ENCODE assay signal across 8 mouse cellular contexts in the genomic region with DNA sequence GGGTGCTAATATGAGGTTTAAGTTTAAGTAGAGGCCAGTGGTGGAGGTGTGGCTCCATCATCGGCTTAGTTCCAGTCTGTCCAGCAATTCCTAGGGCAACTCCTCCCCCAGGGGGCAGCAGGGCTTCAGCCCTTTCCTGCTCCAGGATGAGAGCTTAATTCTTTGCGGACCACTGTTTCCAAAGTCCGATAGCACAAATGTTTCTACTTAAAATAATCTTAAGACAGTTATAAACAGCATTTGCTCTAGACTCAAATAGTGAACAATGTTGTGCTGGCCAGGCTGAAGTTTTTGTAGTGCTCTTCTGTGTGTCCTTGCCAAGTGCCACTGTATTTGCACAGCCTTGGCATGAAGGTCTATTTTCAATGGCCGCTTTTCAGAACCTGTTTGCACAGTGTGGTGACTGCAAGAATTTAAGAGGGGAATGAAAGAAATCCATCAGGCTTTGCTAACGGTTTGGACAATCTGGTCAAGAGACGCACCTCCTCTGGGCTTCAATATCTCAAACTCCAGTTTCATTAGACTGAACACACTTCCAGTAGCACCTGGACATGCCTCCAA. TPM values are rescaled to one million over a fixed set of nuclear protein-coding genes. Genes with fewer than 3 reads are reported as not detected.
DNase-seq lines count a peak whose midpoint lies in the region; ATAC-seq and TF ChIP-seq lines count a peak whose summit lies in the region.

No protein-coding gene starts in this region.

- H3K9ac ChIP-seq in kidney, embryonic 15.5 days: no peak overlapping the region
- H3K9ac ChIP-seq in forebrain, embryonic 12.5 days: 0 out of 2 replicates have a peak overlapping the region, but pooled peaks have one; percentile 80
- no peak overlapping the region for H3K9ac ChIP-seq in intestine, postnatal 0 days (ENCODE audit: low read depth, low read length)
- peak overlapping the region; percentile 69; the same call in 1 of the 2 replicates for H3K9ac ChIP-seq in midbrain, embryonic 14.5 days (replicated peaks; ENCODE audit: low read length)

- peaks cover 10% of the 10 kb centered on the region for H3K36me3 ChIP-seq in kidney, embryonic 15.5 days
- H3K36me3 ChIP-seq in forebrain, embryonic 12.5 days (replicated peaks): peaks cover 9% of the 10 kb centered on the region
- 0 out of 2 replicates have a peak, but pooled peaks cover 4% of the 10 kb centered on the region for H3K36me3 ChIP-seq in intestine, postnatal 0 days (ENCODE audit: control insufficient read depth, insufficient read depth)
- H3K36me3 ChIP-seq in midbrain, embryonic 14.5 days (ENCODE audit: control insufficient read depth, insufficient read depth, low read length): peaks cover 4% of the 10 kb centered on the region; the same call in 1 of the 2 replicates

- peaks cover 14% of the 10 kb centered on the region; the same call in 1 of the 2 replicates for H3K27me3 ChIP-seq in kidney, embryonic 15.5 days
- peaks cover 16% of the 10 kb centered on the region for H3K27me3 ChIP-seq in forebrain, embryonic 12.5 days
- 0 out of 2 replicates have a peak, but pooled peaks cover 5% of the 10 kb centered on the region for H3K27me3 ChIP-seq in intestine, postnatal 0 days (replicated peaks; ENCODE audit: control insufficient read depth, insufficient read depth, low read length)
- H3K27me3 ChIP-seq in midbrain, embryonic 14.5 days (ENCODE audit: control insufficient read depth, insufficient read depth, low read length): 0 out of 2 replicates have a peak, but pooled peaks cover 6% of the 10 kb centered on the region

- H3K27ac ChIP-seq in kidney, embryonic 15.5 days: no peak overlapping the region
- H3K27ac ChIP-seq in forebrain, embryonic 12.5 days: no peak overlapping the region
- H3K27ac ChIP-seq in intestine, postnatal 0 days (ENCODE audit: low read depth, low read length): no peak overlapping the region
- no peak overlapping the region for H3K27ac ChIP-seq in midbrain, embryonic 14.5 days (replicated peaks; ENCODE audit: low read depth, low read length)

- ATAC-seq in kidney, embryonic 15.5 days (replicated peaks; ENCODE audit: low FRiP score): 0 out of 2 replicates have a peak, but pooled peaks have one; percentile 0
- 0 out of 2 replicates have a peak, but pooled peaks have one; percentile 0 for ATAC-seq in forebrain, embryonic 12.5 days (ENCODE audit: low FRiP score)
- ATAC-seq in intestine, postnatal 0 days: no peak
- no peak for ATAC-seq in midbrain, embryonic 14.5 days (ENCODE audit: low FRiP score, low TSS enrichment)

- peaks cover 18% of the 10 kb centered on the region for H3K4me1 ChIP-seq in kidney, embryonic 15.5 days
- H3K4me1 ChIP-seq in forebrain, embryonic 12.5 days: peaks cover 2% of the 10 kb centered on the region; the same call in 1 of the 2 replicates
- H3K4me1 ChIP-seq in intestine, postnatal 0 days (replicated peaks; ENCODE audit: control insufficient read depth, insufficient read depth, low read length): no peaks in the 10 kb centered on the region
- no peaks in the 10 kb centered on the region for H3K4me1 ChIP-seq in midbrain, embryonic 14.5 days (ENCODE audit: control insufficient read depth, insufficient read depth, low read length)

- WGBS in kidney, embryonic 15.5 days: 32% methylated on average over 6 of the region's 6 CpGs
- WGBS in forebrain, embryonic 12.5 days: 44% methylated on average over 6 of the region's 6 CpGs
- WGBS in intestine, postnatal 0 days: 34% methylated on average over 6 of the region's 6 CpGs
- 29% methylated on average over 6 of the region's 6 CpGs for WGBS in midbrain, embryonic 14.5 days

- peak overlapping the region; percentile 76 for H3K4me3 ChIP-seq in kidney, embryonic 15.5 days (replicated peaks)
- H3K4me3 ChIP-seq in forebrain, embryonic 12.5 days (replicated peaks): peak overlapping the region; percentile 68
- H3K4me3 ChIP-seq in intestine, postnatal 0 days (ENCODE audit: low read depth, low read length): no peak overlapping the region
- H3K4me3 ChIP-seq in midbrain, embryonic 14.5 days (replicated peaks; ENCODE audit: low read depth, low read length): peak overlapping the region; percentile 64

- intact Hi-C loops in gastrocnemius, postnatal 14 days (cut with DNase I; ENCODE audit: low total_unique reads): loop anchor here (10.0 kb wide), 1 partner anchor 329 kb away; no protein-coding TSS in a partner anchor
- intact Hi-C loops in left cerebral cortex, postnatal 10 days (cut with DNase I): loop anchor here (10.0 kb wide), 1 partner anchor 489 kb away; the partner anchor contains the start of gene Fam189a1

- no peak for DNase-seq in kidney, postnatal 25 days
- no peak for DNase-seq in midbrain, embryonic 14.5 days
- DNase-seq in gastrocnemius, postnatal 14 days: no peak
- no peak for DNase-seq in left cerebral cortex, postnatal 10 days (ENCODE audit: extremely low spot score in 1 of 2, low spot score in 2 of 2)
- no peak for DNase-seq in layer of hippocampus, postnatal 10 days (ENCODE audit: low spot score in 2 of 2)

- TF ChIP-seq CTCF in intestine, postnatal 0 days (IDR thresholded peaks at IDR 0.05; ENCODE audit: low read depth): peak; percentile 29

- peak overlapping the region; percentile 90 for H3K4me2 ChIP-seq in kidney, embryonic 15.5 days
- H3K4me2 ChIP-seq in forebrain, embryonic 12.5 days: peak overlapping the region; percentile 65
- peak overlapping the region; percentile 92 for H3K4me2 ChIP-seq in intestine, postnatal 0 days (replicated peaks; ENCODE audit: low read depth)
- peak overlapping the region; percentile 72 for H3K4me2 ChIP-seq in midbrain, embryonic 14.5 days (ENCODE audit: low read length)

- no peaks in the 10 kb centered on the region for H3K9me3 ChIP-seq in kidney, embryonic 15.5 days (replicated peaks)
- no peaks in the 10 kb centered on the region for H3K9me3 ChIP-seq in forebrain, embryonic 12.5 days
- H3K9me3 ChIP-seq in intestine, postnatal 0 days (ENCODE audit: control insufficient read depth): no peaks in the 10 kb centered on the region
- no peaks in the 10 kb centered on the region for H3K9me3 ChIP-seq in midbrain, embryonic 14.5 days (ENCODE audit: control insufficient read depth, low read length)

RNA-seq across cellular contexts. Expression of gene Tarsl2, which starts 0.8 kb away (rescaled TPM):
- polyA plus RNA-seq in kidney, embryonic 15.5 days (2015; fragmentation: Nextera tagmentation; extraction: Ambion mirVana): 10.3 and 11.1 TPM in 2 replicates
- 14.4 TPM in 2 replicates for polyA plus RNA-seq in forebrain, embryonic 12.5 days (2016; fragmentation: Nextera tagmentation; extraction: Ambion mirVana)
- 3.8 TPM in 2 replicates for polyA plus RNA-seq in intestine, postnatal 0 days (2015; fragmentation: Nextera tagmentation; extraction: Ambion mirVana)
- polyA plus RNA-seq in midbrain, embryonic 14.5 days (2014; fragmentation: Nextera tagmentation; extraction: Ambion mirVana): 12.4 and 17.6 TPM in 2 replicates
- 10 to 100 TPM; 39.0 to 41.0 TPM for total RNA-seq in gastrocnemius, postnatal 14 days (2021)
- 10 to 100 TPM; 52.7 to 53.6 TPM for total RNA-seq in left cerebral cortex, postnatal 10 days (2021)
- 10 to 100 TPM; 40.7 to 40.8 TPM for total RNA-seq in layer of hippocampus, postnatal 10 days (2021)

RNA-seq across cellular contexts. Expression of gene Tm2d3, which starts 47.0 kb away (rescaled TPM):
- polyA plus RNA-seq in kidney, embryonic 15.5 days (2015; fragmentation: Nextera tagmentation; extraction: Ambion mirVana): 88.1 and 89.8 TPM in 2 replicates
- 58.8 and 60.9 TPM in 2 replicates for polyA plus RNA-seq in forebrain, embryonic 12.5 days (2016; fragmentation: Nextera tagmentation; extraction: Ambion mirVana)
- 55.2 and 62.4 TPM in 2 replicates for polyA plus RNA-seq in intestine, postnatal 0 days (2015; fragmentation: Nextera tagmentation; extraction: Ambion mirVana)
- polyA plus RNA-seq in midbrain, embryonic 14.5 days (2014; fragmentation: Nextera tagmentation; extraction: Ambion mirVana): 85.2 and 90.8 TPM in 2 replicates
- 10 to 100 TPM; 11.5 to 14.5 TPM for total RNA-seq in gastrocnemius, postnatal 14 days (2021)
- 10 to 100 TPM; 29.6 to 33.9 TPM for total RNA-seq in left cerebral cortex, postnatal 10 days (2021)
- total RNA-seq in layer of hippocampus, postnatal 10 days (2021): 10 to 100 TPM; 29.5 to 30.4 TPM

Comparison
In these comparisons a context has a peak if more than half of its experiments do, and no peak if none do; other contexts are left out.
1. ATAC-seq: peak in kidney, embryonic 15.5 days (single experiment) and forebrain, embryonic 12.5 days (single experiment); none in intestine, postnatal 0 days (single experiment) and midbrain, embryonic 14.5 days (single experiment).
2. H3K9ac ChIP-seq: peak in forebrain, embryonic 12.5 days (single experiment) and midbrain, embryonic 14.5 days (single experiment); none in kidney, embryonic 15.5 days (single experiment) and intestine, postnatal 0 days (single experiment).
3. Peak in every context shown above with its lines, with median percentiles within 50 percentile points of each other: H3K4me2 ChIP-seq.